Mouse (Mus musculus) frontal cortex, postnatal 36 days (tissue): ENCODE data around the gene Cdhr2.

Experiments
- DNase-seq, 2 experiments: peaks; one replicate each; pipeline ENCODE4 v3.0.0; 2022; ENCODE audit warnings: low spot score in 2 of 2

The Cdhr2 gene

DNA sequence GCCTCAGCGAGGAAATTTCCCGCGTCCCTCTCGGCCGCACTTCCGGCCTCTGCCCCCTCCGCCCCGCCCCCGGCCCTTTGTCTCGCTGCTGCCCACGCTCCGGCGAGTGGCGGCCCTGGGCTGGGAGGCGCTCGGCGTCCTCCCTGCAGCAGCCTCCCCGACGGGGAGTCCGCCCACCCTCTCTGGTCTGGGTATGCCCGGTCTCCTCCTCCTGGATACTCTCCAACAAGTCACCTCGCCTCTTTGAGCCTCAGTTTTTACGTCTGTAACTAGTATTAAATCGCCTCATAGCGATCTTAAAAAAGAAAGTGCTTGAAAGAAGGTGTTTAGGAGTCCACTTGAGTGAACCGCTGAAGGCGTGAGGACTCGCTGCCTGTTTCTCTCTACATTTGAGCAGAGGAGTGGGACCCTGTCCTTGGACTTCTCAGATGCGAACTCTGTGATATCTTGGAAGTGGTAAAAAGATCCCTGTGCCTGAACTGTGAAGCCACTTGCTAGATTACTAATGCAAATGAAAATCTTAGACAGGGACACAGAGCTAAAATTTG lies 48.7 kb downstream of the Cdhr2 start, which contains the start of gene Gprin1:
Gprin1 (minus strand) TSS at position 11 of the 548 bp plus-strand sequence.
- no peak for DNase-seq

DNA sequence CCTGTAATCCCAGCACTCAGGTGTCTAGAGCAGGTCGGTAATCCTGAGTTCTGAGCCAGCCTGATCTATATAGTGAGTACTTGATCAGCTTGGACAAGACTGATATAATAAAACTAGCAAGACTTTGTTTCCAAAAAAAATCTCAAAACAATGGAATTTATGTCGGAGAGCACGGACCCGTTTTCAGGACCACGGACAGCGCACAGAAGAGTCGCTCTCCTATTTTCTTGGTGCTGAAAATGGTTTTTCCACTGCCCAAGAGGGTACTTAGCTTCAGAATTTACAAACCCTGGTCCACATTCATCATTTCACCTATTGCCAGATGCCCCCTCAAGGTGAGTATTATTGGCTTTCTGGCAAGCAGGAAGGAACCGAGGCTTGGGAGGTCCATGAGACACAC lies 49.4 kb downstream of the Cdhr2 start:
- DNase-seq, result no peak

DNA sequence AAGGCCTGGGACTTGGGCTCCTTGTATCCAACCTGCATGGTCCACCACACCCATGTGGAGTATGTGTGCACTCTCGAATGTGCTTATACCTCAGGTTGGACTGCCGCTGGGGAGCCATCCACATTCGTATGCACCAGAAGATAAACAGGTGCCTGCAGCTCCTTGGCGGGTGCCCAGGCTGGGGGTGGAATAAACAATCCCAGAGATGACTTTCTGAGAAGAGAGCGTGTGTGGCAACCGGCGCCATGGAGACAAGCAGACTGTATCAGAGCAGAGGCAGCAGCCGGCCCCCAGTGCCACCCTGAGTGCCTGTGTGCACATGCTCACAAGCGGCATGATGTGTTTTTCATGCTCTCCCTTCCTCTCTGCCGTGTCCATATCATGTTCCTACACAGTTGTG lies 51.4 kb downstream of the Cdhr2 start:
- DNase-seq, result peak; percentile 86 to 91

DNA sequence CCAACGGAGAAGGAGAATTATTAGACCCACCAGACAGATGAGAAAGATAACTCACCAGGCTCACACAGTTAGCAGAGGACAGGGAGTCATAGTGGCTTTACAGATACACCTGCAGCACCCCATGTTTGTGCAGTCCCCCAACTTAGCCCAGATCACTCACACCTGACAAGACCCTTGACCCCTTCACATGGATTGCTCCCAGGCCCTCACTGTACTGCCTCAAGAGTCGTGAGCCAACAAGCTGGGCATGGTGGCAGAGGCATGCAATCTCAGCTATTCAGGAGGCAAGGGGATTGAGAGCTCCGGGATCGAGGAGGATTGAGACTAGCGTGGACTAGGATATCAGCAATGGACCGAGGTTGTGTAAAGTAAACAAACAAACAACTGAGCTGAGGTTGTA lies 52.5 kb downstream of the Cdhr2 start:
- no peak for DNase-seq

DNA sequence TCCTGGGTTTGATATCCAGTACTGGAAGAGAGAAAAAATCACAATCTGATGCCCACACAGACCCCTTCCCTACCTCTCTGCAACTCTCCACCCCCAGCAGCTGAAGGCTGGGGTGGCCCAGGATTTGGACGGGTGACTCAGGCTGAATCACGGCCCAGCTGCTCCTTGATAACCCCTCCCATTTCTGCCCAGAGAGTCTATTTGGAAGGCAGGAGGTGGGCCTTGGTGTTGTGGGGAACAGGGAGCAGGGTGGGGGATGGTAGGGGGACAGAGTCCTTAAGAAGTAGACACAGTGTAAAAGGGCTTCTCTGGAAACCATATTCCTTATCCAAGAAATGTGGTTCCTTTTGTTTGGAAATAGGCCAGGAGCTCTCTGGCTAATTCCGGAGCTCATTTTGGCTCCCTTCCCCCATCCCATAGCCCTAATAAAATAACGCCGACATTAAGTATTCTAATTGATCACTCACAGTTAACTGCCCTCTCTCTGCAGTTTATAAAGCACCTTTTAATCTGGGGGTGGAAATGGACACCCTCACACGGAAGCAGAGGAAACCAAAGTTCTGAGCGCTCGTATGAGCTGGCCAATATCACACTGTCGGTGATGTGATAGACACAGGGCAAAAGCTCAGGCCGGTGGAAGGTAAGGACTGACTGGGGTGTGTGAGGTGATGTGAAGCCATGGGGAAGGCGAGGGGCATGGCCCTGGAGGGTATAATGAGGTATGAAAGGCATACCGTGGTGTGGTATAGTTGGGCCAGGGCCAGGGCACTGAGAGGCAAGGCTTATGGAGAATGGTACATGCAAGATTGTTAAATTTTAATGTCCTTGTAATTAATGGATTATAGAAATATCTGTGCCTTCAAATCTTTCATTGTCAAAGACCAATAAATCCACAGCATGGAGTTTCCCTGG lies 53.2 kb downstream of the Cdhr2 start:
- DNase-seq, result no peak

DNA sequence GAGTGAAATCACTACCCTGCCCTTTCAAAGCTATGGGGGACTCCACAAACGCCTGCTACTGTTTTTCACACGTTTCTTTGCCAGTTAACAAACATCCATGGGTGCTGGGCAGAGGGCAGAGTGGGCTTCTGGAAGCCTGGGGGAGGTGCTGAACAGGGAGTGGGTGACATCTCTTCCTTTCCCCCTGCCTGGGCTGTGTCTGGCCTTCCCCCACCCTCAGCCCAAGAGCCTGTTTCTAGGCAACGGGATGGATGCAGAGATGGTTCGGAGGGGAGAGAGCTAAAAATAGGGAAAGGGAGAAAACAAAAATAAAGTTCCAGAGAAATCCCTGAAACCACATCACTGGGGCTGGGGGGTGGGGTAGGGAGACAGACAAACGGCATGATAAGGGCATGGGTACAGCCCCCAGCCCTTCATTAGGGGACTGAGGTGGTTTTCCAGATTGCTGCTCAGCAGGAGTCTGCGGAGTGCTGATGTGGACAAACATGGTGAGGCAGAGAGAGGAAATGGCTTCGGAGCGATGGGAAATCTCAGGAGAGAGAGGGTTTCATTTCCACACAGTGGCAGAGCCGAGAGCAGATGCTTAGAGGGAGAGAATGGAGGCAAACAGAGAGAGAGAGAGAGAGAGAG lies 54.1 kb downstream of the Cdhr2 start:
- peak in 1 of 2 experiments; percentile 61 for DNase-seq

DNA sequence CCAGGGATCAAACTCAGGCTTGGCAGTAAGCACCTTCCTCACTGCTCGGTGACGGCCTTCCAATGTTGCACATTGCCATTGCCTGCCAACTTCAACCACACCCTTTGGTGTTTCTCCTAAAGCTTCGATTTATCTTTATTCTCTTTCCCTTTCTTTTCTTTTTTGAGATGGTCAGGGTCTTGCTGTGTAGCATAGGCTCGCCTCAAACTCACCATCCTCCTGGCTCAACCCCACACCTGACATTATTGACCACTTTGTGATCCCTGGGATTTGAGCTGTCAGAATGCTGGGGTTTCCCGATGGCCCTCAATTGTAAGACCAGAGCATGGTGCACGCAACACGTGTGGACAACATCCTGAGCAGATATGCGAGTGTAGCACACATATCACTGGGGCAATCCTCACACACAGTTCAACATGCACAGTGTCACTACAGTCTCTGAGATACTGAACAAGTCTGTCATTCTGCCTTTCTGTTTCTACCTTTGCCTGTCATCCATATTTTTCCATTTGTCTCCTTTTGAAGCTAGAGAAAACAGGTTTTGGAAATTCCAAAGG lies 55.0 kb downstream of the Cdhr2 start:
- DNase-seq, result no peak

DNA sequence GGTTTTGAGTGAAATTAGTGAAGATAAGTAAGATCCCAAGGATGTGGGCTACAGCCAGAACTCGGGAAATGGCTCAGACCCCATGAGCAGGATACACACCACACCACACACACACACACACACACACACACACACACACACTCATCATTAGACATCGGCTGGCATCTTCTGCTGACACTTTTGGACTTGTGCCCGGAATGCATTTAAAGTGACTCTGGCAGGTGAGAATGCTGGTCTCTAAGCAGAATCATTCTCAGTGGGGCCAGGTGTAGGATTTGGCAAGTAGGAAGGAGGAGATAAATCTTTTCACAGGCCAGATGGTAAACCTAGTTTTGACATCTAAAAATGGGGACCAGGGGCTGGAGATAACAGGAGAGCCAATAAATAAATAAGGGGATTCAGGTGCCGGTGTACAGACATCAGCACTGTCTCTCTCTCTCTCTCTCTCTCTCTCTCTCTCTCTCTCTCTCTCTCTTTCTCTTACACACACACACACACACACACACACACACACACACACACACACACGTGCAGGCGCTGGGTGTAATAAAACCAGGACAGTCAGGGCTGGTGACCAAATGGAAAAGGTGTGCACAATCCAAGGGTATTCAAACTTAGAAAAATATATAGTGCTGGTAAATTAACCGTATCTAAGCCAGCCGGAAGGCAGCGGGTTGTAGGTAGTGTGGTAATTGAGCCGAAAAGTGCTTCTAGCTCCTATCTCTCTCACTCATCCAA lies 56.0 kb downstream of the Cdhr2 start:
- peak in 1 of 2 experiments; percentile 54 for DNase-seq

DNA sequence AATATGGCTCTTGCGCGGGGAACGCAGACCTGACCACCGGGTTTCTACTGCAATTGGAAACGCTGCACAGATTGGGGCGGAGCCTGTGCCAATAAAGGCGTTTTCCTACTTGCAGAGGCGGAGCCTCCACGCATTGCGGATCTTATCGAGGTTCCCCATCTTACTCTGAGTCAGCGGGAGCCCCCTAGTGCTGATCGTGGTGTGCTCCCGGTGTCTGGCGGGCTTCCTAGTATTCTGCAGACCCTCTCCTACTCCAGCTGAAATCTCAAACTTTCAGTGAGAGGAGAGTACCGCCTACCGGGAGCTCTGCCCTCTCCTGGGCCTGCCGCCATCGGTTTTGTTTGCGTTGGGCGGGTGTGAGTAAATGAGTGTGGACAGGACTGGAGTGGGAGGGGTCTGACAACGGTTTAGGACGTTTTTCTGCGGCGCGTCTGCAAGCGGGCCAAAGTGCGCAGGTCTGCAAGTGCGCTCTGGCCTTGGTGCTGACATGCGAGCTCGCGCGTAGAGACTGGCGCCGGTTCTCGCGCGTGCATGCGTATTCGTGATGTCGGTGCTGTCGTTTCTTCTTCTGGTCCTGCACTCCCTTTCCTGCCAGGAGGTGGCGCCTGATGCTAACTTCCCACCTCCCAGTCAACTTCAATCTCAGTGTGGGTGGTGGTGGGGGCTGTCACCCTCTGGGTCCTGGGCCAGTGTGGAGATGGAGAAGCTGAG lies 56.9 kb downstream of the Cdhr2 start:
- DNase-seq, result peak; percentile 90 to 94

DNA sequence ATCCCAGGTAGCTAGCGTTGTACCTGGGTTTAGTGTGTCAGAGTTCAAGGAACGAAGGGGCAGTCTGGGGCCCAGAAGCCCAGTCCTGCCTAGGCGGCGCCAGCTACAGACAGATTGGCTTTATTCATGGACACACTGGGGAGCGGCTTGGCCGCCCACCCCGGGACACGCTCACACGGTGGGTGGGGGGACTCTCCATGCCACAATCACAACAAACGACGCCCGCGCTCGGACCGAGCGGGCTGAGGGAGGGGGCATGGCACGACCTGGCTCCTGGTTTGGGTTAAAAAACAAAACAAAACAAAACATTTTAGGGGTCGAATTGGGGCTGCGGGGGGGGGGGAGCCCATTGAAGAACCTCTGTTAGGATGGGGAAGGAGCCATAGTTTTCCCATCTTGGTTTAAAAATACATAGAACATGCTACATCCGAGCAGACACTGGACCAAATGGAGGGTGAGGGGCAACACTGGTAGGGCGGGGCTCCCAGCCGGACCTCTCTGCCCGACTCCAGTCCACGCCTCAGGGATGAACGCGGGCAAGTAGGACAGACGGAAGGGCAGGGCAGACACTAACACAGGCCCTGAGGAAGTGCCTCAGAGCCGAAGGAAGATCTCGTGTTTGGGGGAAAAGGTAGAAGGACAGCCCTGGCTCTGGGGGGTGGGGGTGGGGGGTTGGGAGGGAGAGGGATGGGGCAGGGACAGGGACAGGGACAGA lies 57.7 kb downstream of the Cdhr2 start:
- DNase-seq, result no peak

DNA sequence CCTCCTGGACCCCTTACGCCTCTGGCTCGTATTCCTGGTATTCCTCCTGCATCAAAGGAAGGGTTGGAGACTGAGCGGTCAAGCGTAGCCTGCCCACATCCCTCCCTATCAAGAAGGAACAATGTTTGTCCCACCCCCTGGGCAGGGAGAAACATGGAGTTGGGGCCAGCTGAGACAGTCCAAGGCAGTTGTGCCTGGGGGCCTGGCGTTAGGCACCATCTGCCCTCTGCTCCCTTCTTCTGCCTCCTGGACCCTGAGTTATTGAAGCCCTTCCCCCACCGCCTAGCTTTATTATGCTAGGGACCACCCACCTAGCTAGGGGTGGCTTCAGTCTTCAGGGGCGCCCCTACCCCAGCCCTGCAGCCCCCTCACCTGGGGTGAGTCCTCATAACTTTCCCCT lies 58.2 kb downstream of the Cdhr2 start:
- DNase-seq, result no peak

DNA sequence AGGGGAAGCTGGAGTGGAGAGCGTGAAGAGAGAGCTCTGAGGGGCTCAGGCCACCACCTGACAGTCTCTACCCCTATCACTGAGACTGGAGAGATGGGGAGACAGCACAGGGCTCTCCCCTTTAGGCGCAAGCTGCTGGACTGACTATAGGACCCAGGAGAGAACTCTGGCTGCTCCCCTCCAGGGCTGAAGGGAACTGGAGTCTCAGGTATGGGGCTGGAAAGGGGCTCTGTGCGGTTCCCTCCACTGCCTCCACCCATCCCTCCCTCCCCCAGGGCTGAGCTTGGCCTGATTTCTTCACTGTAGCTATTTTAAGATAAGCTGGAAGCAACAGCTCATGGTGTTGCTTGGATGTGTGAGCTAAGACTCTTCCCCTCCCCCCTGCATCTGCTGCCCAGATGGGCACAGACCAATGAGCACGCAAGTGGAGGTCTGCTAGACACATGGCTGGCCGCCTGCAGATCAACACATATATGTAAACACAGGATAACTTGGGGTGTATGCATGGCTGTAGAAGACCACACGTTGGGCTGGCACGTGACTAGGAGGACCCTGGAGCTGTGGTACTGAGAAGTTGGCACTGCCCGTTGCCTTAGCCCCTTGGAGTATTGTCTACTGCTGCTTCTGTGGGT lies 59.0 kb downstream of the Cdhr2 start:
- peak; percentile 81 to 93 for DNase-seq

DNA sequence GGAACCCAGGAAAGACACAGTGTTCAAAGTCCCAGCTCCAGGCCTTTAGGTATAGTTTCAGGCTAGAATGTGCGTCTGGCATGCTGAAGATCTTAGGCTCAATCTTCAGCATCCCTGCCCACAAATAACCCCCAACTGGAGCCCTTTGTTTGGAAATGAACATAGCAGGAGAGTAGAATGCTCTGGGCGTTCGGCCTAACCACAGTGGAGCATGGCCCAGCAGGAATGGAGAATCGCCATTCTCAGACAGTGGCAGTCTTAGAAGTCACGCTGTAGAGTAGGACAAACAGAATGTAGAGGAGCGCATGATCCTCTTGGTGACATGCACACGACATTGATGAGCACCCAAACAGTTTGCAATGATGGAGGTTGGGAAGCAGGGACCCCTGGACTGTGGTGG lies 59.6 kb downstream of the Cdhr2 start:
- no peak for DNase-seq

DNA sequence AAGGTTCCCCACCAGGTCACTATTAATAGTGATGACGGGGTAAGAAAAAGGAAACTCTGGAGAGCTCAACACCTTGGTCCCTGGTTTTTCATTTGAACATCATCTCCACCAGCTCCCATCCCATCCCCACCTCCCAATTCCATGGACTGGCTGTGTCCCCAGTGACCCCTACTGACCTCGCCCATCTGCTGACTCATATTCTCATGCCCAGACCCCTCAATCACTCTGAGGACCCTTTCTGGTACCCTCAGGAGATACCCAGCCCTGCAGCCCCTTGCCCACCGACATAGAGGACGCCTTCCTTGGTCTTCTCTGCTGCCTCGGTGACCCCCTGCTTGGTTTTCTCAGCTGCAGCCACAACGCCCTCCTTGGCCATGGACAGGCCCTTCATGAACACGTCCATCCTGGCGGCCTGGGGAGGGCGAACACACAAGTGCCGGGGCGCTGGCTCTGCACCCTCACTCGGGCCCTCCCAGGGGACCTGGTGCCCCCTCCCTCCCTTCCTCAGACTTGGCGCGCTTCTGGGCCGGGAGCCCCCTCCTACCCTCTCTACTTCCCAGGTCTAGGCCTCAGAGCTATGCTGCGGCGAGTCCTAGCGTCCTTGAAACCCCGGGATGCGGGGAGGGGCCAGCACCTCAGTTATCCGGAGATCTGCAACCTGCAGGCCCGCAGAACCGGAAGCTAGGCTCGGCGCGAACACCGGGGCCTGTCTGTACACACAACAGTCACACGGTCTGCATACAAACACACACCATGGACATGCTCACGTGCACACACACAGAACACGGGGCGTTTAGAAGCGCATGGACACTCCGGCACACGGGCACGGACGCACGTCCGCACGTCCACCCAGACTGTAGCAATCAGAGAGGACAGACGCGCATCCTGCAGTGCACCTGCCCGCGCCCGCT lies 64.3 kb downstream of the Cdhr2 start:
- peak in 1 of 2 experiments; percentile 55 for DNase-seq

DNA sequence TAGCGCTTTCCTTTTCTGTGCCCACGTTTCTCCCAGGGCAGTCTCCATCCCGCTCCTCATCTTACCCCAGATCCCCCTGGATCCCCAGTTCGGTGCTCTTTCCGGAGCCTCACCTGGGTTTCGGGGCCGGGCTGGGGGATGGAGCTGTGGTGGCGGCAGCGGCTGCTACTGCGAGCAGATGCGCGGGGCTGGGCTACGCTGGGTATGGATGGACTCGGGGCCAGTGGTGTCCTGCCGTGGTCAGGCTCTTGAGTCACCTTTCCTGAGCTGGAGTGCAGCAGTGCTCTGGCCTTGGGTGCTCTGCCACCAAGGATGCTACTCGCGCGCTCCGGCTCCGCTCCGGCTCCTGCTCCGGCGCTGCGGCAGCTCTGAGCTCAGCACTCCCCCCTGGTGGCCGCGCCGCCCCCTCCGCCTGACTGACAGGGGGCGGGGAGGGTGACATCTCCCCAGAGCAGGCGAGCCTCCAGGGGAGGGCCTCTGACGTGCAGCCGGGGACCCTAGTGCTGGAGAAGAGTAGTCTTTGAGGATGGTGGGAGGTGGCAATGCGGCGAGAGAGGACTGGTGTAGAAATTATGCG lies 65.0 kb downstream of the Cdhr2 start, which contains the start of gene Sncb:
Sncb (minus strand) TSS at position 404 of the 577 bp plus-strand sequence.
- peak; percentile 86 for DNase-seq

DNA sequence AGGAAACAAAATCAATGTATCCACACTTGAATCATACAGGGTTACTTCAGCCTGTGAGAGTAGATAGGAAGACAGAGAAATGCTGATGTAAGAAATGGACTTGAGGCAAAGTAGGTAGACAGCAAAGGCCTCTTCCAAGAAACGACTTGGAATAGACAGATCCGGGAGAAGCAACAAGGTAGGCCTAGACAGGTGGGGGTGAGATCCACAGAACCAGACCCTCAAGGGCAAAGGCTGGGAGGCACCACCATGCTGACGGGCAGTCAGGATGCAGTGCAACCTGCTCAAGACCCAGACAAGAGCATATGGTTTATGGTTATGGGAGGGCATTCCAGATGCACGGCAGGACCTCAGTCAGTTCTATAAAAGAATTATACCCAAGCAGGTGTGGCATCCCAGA lies 65.8 kb downstream of the Cdhr2 start:
- no peak for DNase-seq

DNA sequence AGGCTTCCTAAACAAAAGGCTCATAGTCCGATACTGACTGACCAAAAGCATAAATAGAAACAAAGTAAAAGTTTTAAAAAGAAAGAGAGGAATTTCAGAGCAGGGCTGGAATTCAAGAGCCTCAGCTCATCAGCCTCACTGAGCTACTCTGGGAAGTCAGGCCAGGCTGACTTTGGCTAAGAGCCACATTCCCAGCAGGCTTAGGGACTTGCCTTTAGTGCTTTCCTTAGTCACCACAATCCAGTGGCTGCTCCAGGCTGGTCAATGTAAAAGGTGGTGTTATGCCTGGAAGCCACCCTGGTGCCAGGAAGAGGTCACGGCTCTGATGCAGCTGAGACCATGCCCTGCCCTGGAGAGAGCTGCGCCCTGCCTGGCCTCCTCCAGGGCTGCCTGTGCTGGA lies 79.3 kb downstream of the Cdhr2 start:
- peak; percentile 61 to 73 for DNase-seq

DNA sequence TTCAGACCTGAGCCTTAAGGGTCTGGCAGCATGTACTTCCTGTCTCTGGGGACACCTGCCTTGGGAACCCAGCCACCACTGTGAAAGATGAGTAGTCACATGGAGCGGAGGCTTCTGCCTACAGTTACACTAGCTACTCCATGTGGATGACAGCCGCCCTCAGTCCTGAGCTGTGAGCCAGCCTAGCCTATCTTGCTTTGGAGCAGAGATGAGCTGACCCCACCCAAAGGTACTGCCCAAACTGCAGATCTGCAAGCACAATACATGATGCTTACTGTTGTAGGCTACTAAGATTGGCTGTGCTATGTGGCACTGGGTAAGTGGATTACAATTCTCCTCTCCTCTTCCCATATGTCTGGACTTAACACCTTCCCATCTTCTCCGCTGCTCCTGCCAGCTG lies 79.8 kb downstream of the Cdhr2 start:
- peak; percentile 55 to 68 for DNase-seq
